Mouse (Mus musculus): ENCODE results near the gene Usp12. TPM values are rescaled to one million over a fixed set of nuclear protein-coding genes. Genes with fewer than 3 reads are reported as not detected.

Usp12 gene
- total and polyA plus RNA-seq, 3 experiments, result 24.5 TPM; not detected in 1

GRCm38 (mm10) chr5:146699433-146700019 lies 95.3 kb downstream of the Usp12 start:
- no peak overlapping the region for H3K4me3 ChIP-seq (ENCODE audit: control insufficient read depth in 1 of 2, insufficient read depth in 1 of 2, low read depth in 2 of 2, low read length in 2 of 2)
- DNase-seq (ENCODE audit: low read depth, low spot score), result peak; percentile 58
- peaks cover 21 to 34% of the 10 kb centered on the region in 2 experiments for H3K4me1 ChIP-seq (ENCODE audit: control insufficient read depth in 1 of 2, insufficient read depth in 2 of 2, low read length in 2 of 2)
- H3K27ac ChIP-seq (ENCODE audit: control insufficient read depth, low read depth, low read length), result peak overlapping the region; percentile 1; the same call in 1 of the 2 replicates
- no peaks in the 10 kb centered on the region for H3K79me2 ChIP-seq (ENCODE audit: control insufficient read depth, insufficient read depth, low read length, poor library complexity)
- no peaks in the 10 kb centered on the region for H3K9me3 ChIP-seq (replicated peaks; ENCODE audit: insufficient read depth, low read length)
- H3K27me3 ChIP-seq (ENCODE audit: control insufficient read depth in 1 of 2, insufficient read depth in 2 of 2, low read length in 2 of 2), result no peaks in the 10 kb centered on the region
- no peak overlapping the region for H3K9ac ChIP-seq (ENCODE audit: control insufficient read depth, low read depth, low read length, poor library complexity, severe bottlenecking)
- H3K36me3 ChIP-seq (ENCODE audit: control insufficient read depth in 1 of 2, insufficient read depth in 2 of 2, low read length in 2 of 2), result peaks cover 0 to 22% of the 10 kb centered on the region in 2 experiments; a peak in 2 of 4 replicates
- TF ChIP-seq ZKSCAN1 (IDR thresholded peaks at IDR 0.05; ENCODE audit: low read depth, low read length), result no peak
- peak; percentile 57; the same call in 1 of the 2 replicates for TF ChIP-seq TBP (IDR thresholded peaks at IDR 0.05; ENCODE audit: low read depth, low read length)
- TF ChIP-seq NELFE (IDR thresholded peaks at IDR 0.05; ENCODE audit: low read depth, low read length), result no peak
- TF ChIP-seq EP300 (IDR thresholded peaks at IDR 0.05; ENCODE audit: low read depth in 1 of 2, low read length in 2 of 2), result peak; percentile 23 to 45; a peak in 2 of 4 replicates
- TF ChIP-seq UBTF (IDR thresholded peaks at IDR 0.05; ENCODE audit: borderline replicate concordance, insufficient read depth, low read depth, low read length), result no peak
- TF ChIP-seq CHD1 (IDR thresholded peaks at IDR 0.05; ENCODE audit: low read depth, low read length), result 0 out of 2 replicates have a peak, but pooled peaks have one; percentile 68
- peak; percentile 57 for TF ChIP-seq ETS1 (IDR thresholded peaks at IDR 0.05; ENCODE audit: low read depth, low read length)
- TF ChIP-seq MAZ (IDR thresholded peaks at IDR 0.05; ENCODE audit: low read depth, low read length), result 0 out of 2 replicates have a peak, but pooled peaks have one; percentile 25
- 0 out of 2 replicates have a peak, but pooled peaks have one; percentile 8 for TF ChIP-seq GATA1 (IDR thresholded peaks at IDR 0.05; ENCODE audit: low read depth, low read length)
- TF ChIP-seq MXI1 (IDR thresholded peaks at IDR 0.05; ENCODE audit: low read depth, low read length), result 0 out of 2 replicates have a peak, but pooled peaks have one; percentile 34
- TF ChIP-seq SIN3A (IDR thresholded peaks at IDR 0.05; ENCODE audit: low read length), result peak; percentile 42; the same call in 1 of the 2 replicates
- TF ChIP-seq CHD2 (IDR thresholded peaks at IDR 0.05; ENCODE audit: low read length), result no peak
- TF ChIP-seq MAX (IDR thresholded peaks at IDR 0.05; ENCODE audit: low read length), result no peak
- TF ChIP-seq NRF1 (IDR thresholded peaks at IDR 0.05; ENCODE audit: insufficient read depth, low read depth, low read length, poor library complexity, severe bottlenecking), result no peak
- TF ChIP-seq ZNF384 (IDR thresholded peaks at IDR 0.05; ENCODE audit: low read depth, low read length), result no peak
- TF ChIP-seq MYB (IDR thresholded peaks at IDR 0.05; ENCODE audit: low read depth, low read length), result peak; percentile 31; the same call in 1 of the 2 replicates
- no peak for TF ChIP-seq ZMIZ1 (IDR thresholded peaks at IDR 0.05; ENCODE audit: low read depth, low read length)
- 0 out of 2 replicates have a peak, but pooled peaks have one; percentile 6 for TF ChIP-seq RCOR1 (IDR thresholded peaks at IDR 0.05; ENCODE audit: low read depth, low read length)
- no peak for TF ChIP-seq RAD21 (IDR thresholded peaks at IDR 0.05; ENCODE audit: low read depth, low read length)

GRCm38 (mm10) chr5:146695543-146695942 lies 99.3 kb downstream of the Usp12 start:
- H3K4me3 ChIP-seq (ENCODE audit: control insufficient read depth in 1 of 2, insufficient read depth in 1 of 2, low read depth in 2 of 2, low read length in 2 of 2), result no peak overlapping the region
- H3K9me3 ChIP-seq (replicated peaks; ENCODE audit: insufficient read depth, low read length), result no peaks in the 10 kb centered on the region
- H3K27ac ChIP-seq (ENCODE audit: control insufficient read depth, low read depth, low read length), result no peak overlapping the region
- DNase-seq (ENCODE audit: low read depth, low spot score), result peak; percentile 53
- H3K79me2 ChIP-seq (ENCODE audit: control insufficient read depth, insufficient read depth, low read length, poor library complexity), result no peaks in the 10 kb centered on the region
- no peak overlapping the region for H3K9ac ChIP-seq (ENCODE audit: control insufficient read depth, low read depth, low read length, poor library complexity, severe bottlenecking)
- H3K36me3 ChIP-seq (ENCODE audit: control insufficient read depth in 1 of 2, insufficient read depth in 2 of 2, low read length in 2 of 2), result peaks cover 0 to 33% of the 10 kb centered on the region in 2 experiments; a peak in 2 of 4 replicates
- H3K4me1 ChIP-seq (ENCODE audit: control insufficient read depth in 1 of 2, insufficient read depth in 2 of 2, low read length in 2 of 2), result peaks cover 7 to 51% of the 10 kb centered on the region in 2 experiments
- no peaks in the 10 kb centered on the region for H3K27me3 ChIP-seq (ENCODE audit: control insufficient read depth in 1 of 2, insufficient read depth in 2 of 2, low read length in 2 of 2)
- TF ChIP-seq BHLHE40 (IDR thresholded peaks at IDR 0.05; ENCODE audit: borderline replicate concordance, low read depth, low read length) (no peak), POLR2A (IDR thresholded peaks at IDR 0.05; ENCODE audit: control insufficient read depth in 1 of 2, insufficient read depth in 1 of 2, low read depth in 1 of 2, low read length in 2 of 2, poor library complexity in 1 of 2) (no peak), ZMIZ1 (IDR thresholded peaks at IDR 0.05; ENCODE audit: low read depth, low read length) (no peak), SMC3 (IDR thresholded peaks at IDR 0.05; ENCODE audit: low read depth, low read length) (no peak), RCOR1 (IDR thresholded peaks at IDR 0.05; ENCODE audit: low read depth, low read length) (peak; percentile 62), POLR2AphosphoS5 (IDR thresholded peaks at IDR 0.05; ENCODE audit: borderline replicate concordance, low read depth, low read length) (no peak), MAZ (IDR thresholded peaks at IDR 0.05; ENCODE audit: low read depth, low read length) (no peak), MYC (IDR thresholded peaks at IDR 0.05; ENCODE audit: low read depth, low read length) (no peak), MAX (IDR thresholded peaks at IDR 0.05; ENCODE audit: low read length) (no peak), TCF12 (IDR thresholded peaks at IDR 0.05; ENCODE audit: low read depth, low read length) (peak; percentile 76), RAD21 (IDR thresholded peaks at IDR 0.05; ENCODE audit: low read depth, low read length) (no peak), EP300 (IDR thresholded peaks at IDR 0.05; ENCODE audit: low read depth in 1 of 2, low read length in 2 of 2) (peak in 1 of 2 experiments; percentile 39; a peak in 2 of 4 replicates), TAL1 (IDR thresholded peaks at IDR 0.05; ENCODE audit: low read length) (peak; percentile 56), NRF1 (IDR thresholded peaks at IDR 0.05; ENCODE audit: insufficient read depth, low read depth, low read length, poor library complexity, severe bottlenecking) (no peak), ZC3H11A (IDR thresholded peaks at IDR 0.05; ENCODE audit: low read depth, low read length) (no peak), USF2 (IDR thresholded peaks at IDR 0.05; ENCODE audit: borderline replicate concordance in 1 of 2, insufficient read depth in 1 of 2, low read depth in 1 of 2, low read length in 2 of 2) (no peak)
